Mouse (Mus musculus) urinary bladder, postnatal 4 days (tissue): ENCODE measurements around the gene Gm20388.
"Not testable (repeated sequence)": the region's sequence is repeated elsewhere in the genome, so short reads cannot be mapped to it uniquely, and the experiment has no call there.

Experiments used
- DNase-seq, 2 experiments: peaks; one replicate each; pipeline ENCODE4 v3.0.0; 2021 to 2022; ENCODE audit warnings: low spot score in 2 of 2

The Gm20388 gene

GRCm38 (mm10) chr8:120334261-120334660, 423.6 kb downstream of the Gm20388 start:
- not testable (repeated sequence) for DNase-seq

- DNase-seq: no peak
Measured at GRCm38 (mm10) chr8:120334878-120335261, 424.2 kb downstream of the Gm20388 start.

GRCm38 (mm10) chr8:120335262-120336086, 424.8 kb downstream of the Gm20388 start:
- no peak for DNase-seq

GRCm38 (mm10) chr8:120336087-120336380, 425.4 kb downstream of the Gm20388 start:
- DNase-seq: no peak

GRCm38 (mm10) chr8:120336909-120337555, 426.4 kb downstream of the Gm20388 start:
- DNase-seq: no peak

- DNase-seq: no peak
Measured at GRCm38 (mm10) chr8:120337627-120338026, 427.0 kb downstream of the Gm20388 start.

GRCm38 (mm10) chr8:120338678-120339077, 428.0 kb downstream of the Gm20388 start:
- no peak for DNase-seq

- no peak for DNase-seq
Measured at GRCm38 (mm10) chr8:120339743-120340142, 429.1 kb downstream of the Gm20388 start.

GRCm38 (mm10) chr8:120341124-120341523, 430.5 kb downstream of the Gm20388 start:
- DNase-seq: no peak

GRCm38 (mm10) chr8:120342847-120343548, 432.4 kb downstream of the Gm20388 start:
- DNase-seq: no peak

- no peak for DNase-seq
Measured at GRCm38 (mm10) chr8:120343582-120343981, 432.9 kb downstream of the Gm20388 start.

GRCm38 (mm10) chr8:120344166-120344565, 433.5 kb downstream of the Gm20388 start:
- DNase-seq: no peak

- no peak for DNase-seq
Measured at GRCm38 (mm10) chr8:120344583-120344982, 433.9 kb downstream of the Gm20388 start.

GRCm38 (mm10) chr8:120347734-120348341, 437.2 kb downstream of the Gm20388 start:
- DNase-seq: no peak

- DNase-seq: no peak
Measured at GRCm38 (mm10) chr8:120348922-120349321, 438.3 kb downstream of the Gm20388 start.

GRCm38 (mm10) chr8:120351332-120352071, 440.9 kb downstream of the Gm20388 start:
- DNase-seq: no peak

GRCm38 (mm10) chr8:120352096-120352495, 441.5 kb downstream of the Gm20388 start:
- no peak for DNase-seq

GRCm38 (mm10) chr8:120356067-120356466, 445.4 kb downstream of the Gm20388 start:
- DNase-seq: no peak

- no peak for DNase-seq
Measured at GRCm38 (mm10) chr8:120357504-120357903, 446.9 kb downstream of the Gm20388 start.

GRCm38 (mm10) chr8:120361301-120361700, 450.7 kb downstream of the Gm20388 start:
- no peak for DNase-seq

- DNase-seq: no peak
Measured at GRCm38 (mm10) chr8:120363552-120364071, 453.0 kb downstream of the Gm20388 start.
